Mouse (Mus musculus): ENCODE data around the gene Ptges.

Gene Ptges

DNA sequence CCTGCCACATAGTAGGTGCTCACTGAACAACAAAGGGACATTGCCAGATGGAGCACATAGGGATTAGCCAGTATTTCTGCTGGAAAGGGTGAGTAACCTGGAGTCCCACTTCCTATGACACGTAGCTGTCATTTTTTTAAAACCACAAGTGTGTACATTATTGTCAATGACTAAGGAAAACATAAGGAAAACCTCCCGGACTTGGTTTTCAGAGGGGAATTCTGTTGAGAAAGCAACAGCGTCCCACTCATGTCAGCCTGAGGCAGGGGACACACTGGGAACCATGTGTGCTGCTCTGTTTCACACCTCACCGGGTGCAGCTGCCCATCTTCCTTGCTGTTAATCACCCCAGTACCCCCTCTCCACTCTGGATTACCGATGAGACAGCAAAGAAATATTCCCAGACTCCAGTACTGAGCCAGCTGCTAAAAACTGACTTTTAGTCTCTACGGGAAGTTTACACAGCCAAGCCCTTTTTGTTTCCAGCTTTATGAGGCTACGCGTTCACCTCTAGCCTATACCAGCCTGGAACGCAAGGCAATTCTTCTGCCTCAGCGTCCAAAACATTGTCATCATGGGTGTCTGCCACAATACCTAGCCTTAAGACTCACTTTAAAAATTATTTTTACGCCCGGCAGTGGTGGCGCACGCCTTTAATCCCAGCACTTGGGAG is 30.1 kb downstream of the Ptges start:
- DNase-seq (ENCODE audit: low spot score), result no peak

GRCm38 (mm10) chr2:30897291-30897690 is 32.4 kb downstream of the Ptges start:
- DNase-seq (ENCODE audit: low spot score), result no peak

GRCm38 (mm10) chr2:30893946-30894345 is 35.7 kb downstream of the Ptges start:
- DNase-seq (ENCODE audit: low spot score), result no peak

DNA sequence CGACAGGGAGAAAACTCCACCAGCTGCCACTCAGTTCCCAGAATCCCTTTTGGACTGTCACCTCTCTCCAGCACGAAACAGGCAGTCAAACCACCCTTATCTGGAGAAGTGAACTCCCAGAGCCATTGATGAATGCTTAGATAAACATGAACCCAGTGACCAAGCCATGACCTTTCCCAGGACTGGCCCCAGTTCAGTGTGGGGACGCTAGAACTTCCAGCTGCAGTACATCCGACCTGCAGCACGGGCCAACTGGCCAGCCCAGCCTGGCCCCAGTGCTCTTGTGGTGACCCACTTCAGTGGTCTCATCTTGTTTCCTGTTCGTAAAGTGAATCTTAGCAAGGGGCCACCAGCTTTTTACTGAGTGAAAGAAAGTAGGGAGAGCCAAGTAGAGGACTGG is 36.3 kb downstream of the Ptges start:
- DNase-seq (ENCODE audit: low spot score), result no peak

- no peak for DNase-seq (ENCODE audit: low spot score)
These were observed 38.7 kb downstream of the Ptges start for GRCm38 (mm10) chr2:30891002-30891401.

- DNase-seq (ENCODE audit: low spot score), result no peak
These were observed 44.1 kb downstream of the Ptges start for GRCm38 (mm10) chr2:30885453-30886163.

DNA sequence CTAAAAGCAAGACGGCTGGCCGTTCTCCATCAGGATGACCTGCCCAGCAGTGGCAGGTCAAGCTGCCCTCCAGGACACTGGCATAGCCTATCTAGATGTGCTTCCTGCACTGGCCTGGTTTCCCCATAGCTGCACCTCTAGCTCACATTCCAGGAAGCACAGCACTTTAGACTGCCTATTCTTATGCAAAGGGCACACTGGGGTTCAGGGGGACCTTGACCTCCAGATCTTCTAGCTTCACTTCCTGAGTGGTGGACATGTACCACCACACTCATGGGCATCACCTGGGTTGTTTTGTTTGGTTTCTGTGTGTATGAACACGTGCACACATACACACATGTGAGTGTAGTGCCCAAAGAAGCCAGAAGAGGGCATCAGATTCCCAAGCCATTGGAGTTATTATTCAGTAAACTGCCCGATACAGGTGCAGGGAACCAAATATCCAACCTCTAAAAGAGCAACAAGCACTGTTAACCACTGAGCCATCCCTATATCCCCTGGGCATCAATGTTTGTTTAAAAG is 44.8 kb downstream of the Ptges start:
- no peak for DNase-seq (ENCODE audit: low spot score)

- DNase-seq (ENCODE audit: low spot score), result no peak
These were observed 48.4 kb downstream of the Ptges start for GRCm38 (mm10) chr2:30881215-30881614.

- DNase-seq (ENCODE audit: low spot score), result no peak
These were observed 50.2 kb downstream of the Ptges start for GRCm38 (mm10) chr2:30879481-30879880.

DNA sequence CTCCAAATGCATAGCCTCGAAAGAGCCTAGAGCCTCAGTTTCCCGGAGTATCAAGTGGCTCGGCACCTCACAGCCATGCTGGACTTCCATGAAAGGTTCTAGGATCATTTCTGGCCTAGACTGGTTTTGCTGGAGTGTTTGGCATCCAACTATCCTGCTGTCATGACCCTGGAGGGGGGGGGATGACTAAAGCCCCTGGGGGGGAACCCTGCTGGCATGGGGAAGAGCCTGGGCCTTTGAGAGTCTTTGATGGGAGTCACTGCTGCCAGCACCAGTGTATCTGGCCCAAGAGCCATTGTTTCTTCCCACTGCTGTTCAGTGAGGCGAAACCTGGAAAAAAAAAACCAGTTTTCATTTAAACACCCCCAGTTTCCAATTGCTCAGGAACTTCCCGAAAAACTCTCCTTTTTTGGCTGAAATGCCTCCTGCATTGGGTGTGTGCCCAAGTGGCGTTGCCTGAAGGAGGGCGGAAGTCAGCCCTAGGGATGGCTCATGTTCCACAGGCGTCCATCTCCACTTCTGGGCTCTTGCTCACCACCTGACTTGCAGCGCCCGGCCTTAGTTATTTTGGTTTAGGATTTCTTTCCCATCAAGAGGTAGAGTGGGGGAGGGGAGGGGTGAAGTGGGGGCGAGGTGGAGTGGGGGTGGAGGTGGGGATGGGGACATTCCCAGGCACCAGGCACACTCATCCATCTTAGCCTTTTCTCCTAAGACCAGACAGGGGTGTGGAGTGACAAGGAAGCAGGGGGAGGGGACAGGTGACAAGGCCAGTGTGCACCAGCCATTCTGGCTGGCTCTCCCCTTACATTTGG is 53.8 kb downstream of the Ptges start:
- no peak for DNase-seq (ENCODE audit: low spot score)

- DNase-seq (ENCODE audit: low spot score), result no peak
These were observed 54.6 kb downstream of the Ptges start for GRCm38 (mm10) chr2:30875096-30875495.

DNA sequence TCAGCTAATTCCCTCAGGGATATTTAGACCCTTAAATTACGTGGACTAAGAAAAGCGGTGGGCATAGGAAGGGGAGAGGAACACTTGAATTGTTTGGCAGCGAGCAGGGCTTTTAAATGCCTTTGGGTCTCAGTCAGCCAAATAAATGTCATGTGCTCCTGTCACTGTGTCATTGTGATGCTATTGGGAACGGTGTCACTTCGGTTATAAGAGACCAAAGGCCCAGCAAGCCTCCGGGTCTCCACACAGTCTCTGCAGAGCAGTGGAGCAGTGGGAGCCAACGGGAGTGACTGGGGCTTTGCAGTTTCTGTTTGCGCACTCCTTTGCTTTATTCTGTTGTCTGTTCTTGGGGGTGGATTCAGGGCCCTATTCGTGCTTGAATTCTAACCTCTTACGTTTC is 55.2 kb downstream of the Ptges start:
- no peak for DNase-seq (ENCODE audit: low spot score)

DNA sequence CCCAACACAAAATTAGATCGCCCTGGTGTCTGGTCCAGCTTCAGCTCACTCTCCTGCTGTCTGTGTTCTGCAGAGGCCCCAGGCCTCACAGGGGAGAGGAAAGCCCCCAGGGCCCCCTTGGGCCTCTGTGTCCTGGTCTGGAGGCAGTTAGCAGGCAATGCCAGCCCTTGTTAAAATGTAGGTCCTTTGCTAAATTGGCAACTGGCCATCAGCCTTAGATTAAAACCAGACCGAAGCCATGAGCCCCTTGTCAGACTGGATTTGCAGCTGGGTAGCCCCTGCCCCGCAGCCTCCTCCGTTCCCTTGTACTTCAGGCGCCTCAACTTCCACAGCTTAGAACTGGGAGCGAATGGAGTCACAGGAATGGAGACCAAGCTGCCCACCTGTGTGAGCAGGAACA is 57.0 kb downstream of the Ptges start:
- DNase-seq (ENCODE audit: low spot score), result no peak

DNA sequence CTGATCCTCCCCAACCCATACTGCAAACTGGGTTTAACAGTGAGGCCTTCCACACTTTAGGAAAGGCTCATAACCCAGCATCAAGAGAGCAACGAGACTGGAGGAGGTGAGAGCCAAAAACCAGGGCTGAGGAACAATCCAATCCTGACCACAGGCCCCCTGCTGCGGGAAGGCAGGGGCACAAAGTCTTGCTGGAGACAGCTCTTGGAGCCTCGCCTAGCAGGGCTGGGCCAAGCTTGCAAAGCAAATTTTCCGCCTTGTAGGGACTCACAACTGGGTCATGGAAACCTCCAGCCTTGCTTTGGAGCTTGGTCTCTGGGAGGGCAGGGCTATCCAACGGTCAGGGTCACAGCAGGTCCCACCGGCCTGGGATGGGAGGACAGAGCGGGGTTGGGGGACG is 58.8 kb downstream of the Ptges start:
- no peak for DNase-seq (ENCODE audit: low spot score)

DNA sequence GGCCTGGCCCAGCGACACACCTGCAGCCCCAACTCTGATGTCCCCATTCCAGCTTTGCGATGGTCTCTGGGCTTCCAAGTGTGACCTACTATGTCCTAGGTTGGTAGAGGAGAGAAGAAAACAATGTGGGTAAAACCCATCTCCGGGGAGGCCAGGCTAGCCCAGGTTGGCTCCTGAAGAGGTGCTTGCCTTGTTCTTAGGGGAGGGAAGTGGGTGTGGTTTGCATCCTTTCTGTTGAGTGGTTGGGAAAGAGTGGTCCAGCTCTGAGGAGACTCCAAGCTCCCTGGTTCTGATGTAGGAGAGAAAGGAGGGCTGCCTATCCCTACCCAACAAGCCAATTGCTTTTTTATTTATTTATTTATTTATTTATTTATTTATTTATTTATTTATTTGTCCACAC is 64.2 kb downstream of the Ptges start:
- no peak for DNase-seq (ENCODE audit: low spot score)

DNA sequence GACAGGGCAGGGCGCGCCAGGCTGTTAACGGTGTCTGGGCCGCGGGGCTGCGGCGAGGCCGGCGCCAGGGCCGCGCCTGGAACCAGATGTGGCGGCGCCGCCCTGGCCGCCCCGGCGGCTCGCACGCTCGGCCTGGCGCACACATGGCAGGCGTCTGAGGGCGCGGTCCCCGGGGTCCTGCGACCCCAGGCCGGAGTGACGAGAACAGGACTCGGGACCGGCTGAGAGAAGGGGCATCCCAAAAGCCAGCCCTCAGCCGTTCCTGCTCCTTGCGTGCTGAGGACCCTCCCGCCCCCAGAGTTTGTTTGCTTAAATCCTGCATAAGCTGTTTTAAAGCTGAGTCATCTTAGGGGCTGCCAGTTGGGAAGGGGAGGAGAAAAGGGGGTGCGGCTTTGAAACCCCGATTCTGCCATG is 64.7 kb downstream of the Ptges start:
- no peak for DNase-seq (ENCODE audit: low spot score)

DNA sequence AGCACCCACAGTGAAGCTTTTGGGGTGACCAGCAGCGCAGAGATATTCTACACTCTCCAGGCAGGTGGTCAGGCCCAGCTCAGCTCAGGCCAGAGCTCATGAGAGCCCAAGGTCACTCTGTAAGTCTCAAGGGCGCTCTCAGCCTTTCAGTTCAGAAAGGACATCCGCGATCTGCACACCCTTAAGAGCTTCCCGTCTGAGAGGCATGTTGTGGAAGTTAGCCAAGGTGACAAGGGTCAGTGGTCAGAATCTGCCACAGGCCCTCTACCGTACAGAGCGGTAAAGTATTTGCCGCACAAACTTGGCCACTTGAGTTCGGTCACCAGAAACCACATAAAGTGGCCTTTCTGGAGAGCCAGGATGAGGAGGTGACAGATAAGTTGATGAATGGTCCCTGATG is 66.1 kb downstream of the Ptges start:
- DNase-seq (ENCODE audit: low spot score), result no peak

- DNase-seq (ENCODE audit: low spot score), result no peak
These were observed 67.6 kb downstream of the Ptges start for GRCm38 (mm10) chr2:30862081-30862480.

- DNase-seq (ENCODE audit: low spot score), result no peak
These were observed 69.9 kb downstream of the Ptges start for GRCm38 (mm10) chr2:30859782-30860181.

DNA sequence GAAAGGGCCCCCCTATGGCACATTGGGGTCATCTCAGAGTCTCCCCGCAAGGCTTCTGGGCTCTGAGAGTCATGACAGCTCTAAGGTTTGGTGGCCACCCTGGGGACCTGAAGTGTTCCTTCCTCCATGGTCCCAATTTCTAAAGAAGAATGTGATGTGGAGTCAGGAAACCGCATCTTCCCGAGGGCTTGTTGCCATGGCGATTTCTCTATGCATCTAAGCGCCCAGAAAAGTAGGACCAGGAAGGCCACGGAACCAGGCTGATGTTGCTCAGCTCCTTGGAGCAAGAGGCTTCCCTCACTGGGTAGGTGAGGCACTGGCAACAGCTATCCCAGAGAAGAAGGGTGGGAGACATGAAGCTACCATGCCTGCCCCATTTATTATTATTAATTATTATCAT is 72.6 kb downstream of the Ptges start:
- DNase-seq (ENCODE audit: low spot score), result no peak

- no peak for DNase-seq (ENCODE audit: low spot score)
These were observed 76.8 kb downstream of the Ptges start for GRCm38 (mm10) chr2:30852771-30853313.

GRCm38 (mm10) chr2:30850581-30850980 is 79.1 kb downstream of the Ptges start:
- no peak for DNase-seq (ENCODE audit: low spot score)

DNA sequence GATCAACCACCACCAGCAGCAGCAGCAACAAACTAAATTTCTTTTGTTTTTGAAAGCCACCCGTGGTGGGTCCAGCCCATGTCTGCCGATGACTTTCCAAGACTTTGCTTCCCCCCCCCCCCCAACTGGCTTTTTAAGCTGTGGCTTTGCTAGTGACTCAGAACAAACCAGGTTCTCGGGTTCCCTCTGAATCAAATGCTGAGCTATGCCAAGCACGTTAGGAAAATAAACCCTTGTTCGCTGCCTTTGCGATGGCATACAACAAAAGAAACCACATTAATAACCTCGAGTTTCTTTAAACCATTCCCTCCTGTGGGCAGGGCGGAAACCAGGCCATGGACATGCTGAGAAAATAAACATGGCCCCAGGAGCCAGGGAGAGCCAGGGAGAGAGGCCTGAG is 81.5 kb downstream of the Ptges start:
- no peak for DNase-seq (ENCODE audit: low spot score)

Measured in ovary, postnatal 14 days (tissue).